Mouse (Mus musculus) forebrain, embryonic 16.5 days (tissue): ENCODE results near the gene Rnd3. TPM values are rescaled to one million over a fixed set of nuclear protein-coding genes. Genes with fewer than 3 reads are reported as not detected.
A peak's percentile ranks its signal among the peaks of the same experiment; 100 is the strongest.

Experiments
- ATAC-seq: fragments of 200-750 bp; cut with Nextera tagmentation; 2 replicates; pipeline ENCODE4 v1.8.0; 2017; ENCODE audit warnings: mild to moderate bottlenecking, moderate library complexity
- H3K27ac ChIP-seq: fragments of 300-500 bp; sonication (generic); 2 replicates; pipeline ENCODE4 v1.5.1; 2014; ENCODE audit warnings: low read length, control low read depth
- H3K27me3 ChIP-seq: fragments of 300-500 bp; sonication (generic); replicated peaks from 2 replicates; pipeline ENCODE4 v1.6.1; 2014; ENCODE audit warnings: low read length; ENCODE audit not compliant: control insufficient read depth, insufficient read depth
- H3K36me3 ChIP-seq: fragments of 300-500 bp; sonication (generic); 2 replicates; pipeline ENCODE4 v1.6.1; 2014; ENCODE audit not compliant: control insufficient read depth, insufficient read depth
- H3K4me1 ChIP-seq: fragments of 300-500 bp; sonication (generic); replicated peaks from 2 replicates; pipeline ENCODE4 v1.6.1; 2014; ENCODE audit warnings: low read length; ENCODE audit not compliant: control insufficient read depth, insufficient read depth
- H3K4me2 ChIP-seq: fragments of 300-500 bp; sonication (generic); 2 replicates; pipeline ENCODE4 v1.6.1; 2014; ENCODE audit warnings: mild to moderate bottlenecking, low read length, control low read depth
- H3K4me3 ChIP-seq: fragments of 300-500 bp; sonication (generic); replicated peaks from 2 replicates; pipeline ENCODE4 v1.5.1; 2014; ENCODE audit warnings: mild to moderate bottlenecking, low read length, control low read depth
- H3K9ac ChIP-seq: fragments of 300-500 bp; sonication (generic); replicated peaks from 2 replicates; pipeline ENCODE4 v1.6.1; 2014; ENCODE audit warnings: low read depth, low read length, control low read depth
- H3K9me3 ChIP-seq: fragments of 300-500 bp; sonication (generic); 2 replicates; pipeline ENCODE4 v1.6.1; 2016; ENCODE audit warnings: low read length; ENCODE audit not compliant: control insufficient read depth
- WGBS: fragments of 180-500 bp; shearing (Covaris S2); extraction: QIAGEN DNeasy Blood & Tissue Kit; methylation state at CpG from one replicate; pipeline ENCODE4 v1.1.7; 2014; 5-methylcytosine and 5-hydroxymethylcytosine counted together
- polyA plus RNA-seq: library from polyadenylated mRNA; unstranded; fragments of >200 nt; fragmentation: Nextera tagmentation; extraction: Ambion mirVana; gene quantifications from 2 replicates; pipeline ENCODE4 v1.2.1, GENCODE M21; 2015

Rnd3 gene
- polyA plus RNA-seq, 1 experiment from 2014 or later: 118 TPM

DNA sequence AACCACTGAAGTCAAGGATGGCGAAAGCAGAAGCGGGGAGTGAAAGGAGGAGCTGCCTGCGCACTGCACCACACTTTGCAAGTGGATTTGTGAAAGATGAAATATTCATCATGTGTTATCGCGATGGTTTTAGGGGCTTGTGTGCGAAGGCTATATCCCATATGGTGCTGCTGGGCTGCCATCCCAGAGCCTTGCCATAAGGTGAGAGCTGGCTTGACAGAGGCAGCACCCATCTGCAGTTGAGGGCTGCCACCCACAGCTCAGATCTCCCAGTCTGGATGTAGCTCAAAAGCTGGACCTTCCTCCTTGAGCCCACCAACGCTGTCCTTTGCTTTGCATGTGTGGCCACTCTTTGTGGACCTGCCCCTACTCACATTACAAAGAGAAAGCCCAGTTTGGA is 58.2 kb downstream of the Rnd3 start:
- WGBS: 41% methylated on average over 7 of the region's 7 CpGs
- no peaks in the 10 kb centered on the region for H3K27me3 ChIP-seq
- no peak overlapping the region for H3K4me2 ChIP-seq
- H3K9me3 ChIP-seq: no peaks in the 10 kb centered on the region
- peak; percentile 48 for ATAC-seq
- no peak overlapping the region for H3K9ac ChIP-seq
- H3K4me1 ChIP-seq: peaks cover 41% of the 10 kb centered on the region
- no peaks in the 10 kb centered on the region for H3K36me3 ChIP-seq
- peak overlapping the region; percentile 17; the same call in 1 of the 2 replicates for H3K27ac ChIP-seq
- no peak overlapping the region for H3K4me3 ChIP-seq

DNA sequence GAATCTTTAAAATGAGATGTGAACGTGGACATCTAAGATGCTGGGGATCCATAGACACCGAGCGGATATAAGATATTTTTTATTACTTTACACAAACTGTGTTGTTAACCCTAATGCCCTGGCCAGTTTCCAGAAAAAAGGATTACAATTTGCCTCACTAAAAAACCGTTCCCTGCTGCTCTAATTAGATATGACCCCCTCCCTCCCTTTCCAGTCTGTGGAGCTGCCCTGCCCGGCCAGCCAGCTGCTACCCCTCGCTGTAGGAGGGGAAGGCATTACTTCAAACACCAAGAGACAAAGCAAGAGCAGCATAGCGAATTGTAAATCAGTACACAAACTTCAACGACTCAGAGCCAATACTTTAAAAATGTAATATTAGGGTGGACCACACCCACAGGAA is 58.9 kb downstream of the Rnd3 start:
- 4% methylated on average over 8 of the region's 8 CpGs for WGBS
- Histone ChIP-seq H3K27me3 (no peaks in the 10 kb centered on the region), H3K4me2 (no peak overlapping the region), H3K4me3 (no peak overlapping the region), H3K36me3 (no peaks in the 10 kb centered on the region), H3K4me1 (peaks cover 44% of the 10 kb centered on the region), H3K9me3 (no peaks in the 10 kb centered on the region), H3K9ac (no peak overlapping the region), H3K27ac (peak overlapping the region; percentile 17; the same call in 1 of the 2 replicates)
- ATAC-seq: peak; percentile 39; the same call in 1 of the 2 replicates

DNA sequence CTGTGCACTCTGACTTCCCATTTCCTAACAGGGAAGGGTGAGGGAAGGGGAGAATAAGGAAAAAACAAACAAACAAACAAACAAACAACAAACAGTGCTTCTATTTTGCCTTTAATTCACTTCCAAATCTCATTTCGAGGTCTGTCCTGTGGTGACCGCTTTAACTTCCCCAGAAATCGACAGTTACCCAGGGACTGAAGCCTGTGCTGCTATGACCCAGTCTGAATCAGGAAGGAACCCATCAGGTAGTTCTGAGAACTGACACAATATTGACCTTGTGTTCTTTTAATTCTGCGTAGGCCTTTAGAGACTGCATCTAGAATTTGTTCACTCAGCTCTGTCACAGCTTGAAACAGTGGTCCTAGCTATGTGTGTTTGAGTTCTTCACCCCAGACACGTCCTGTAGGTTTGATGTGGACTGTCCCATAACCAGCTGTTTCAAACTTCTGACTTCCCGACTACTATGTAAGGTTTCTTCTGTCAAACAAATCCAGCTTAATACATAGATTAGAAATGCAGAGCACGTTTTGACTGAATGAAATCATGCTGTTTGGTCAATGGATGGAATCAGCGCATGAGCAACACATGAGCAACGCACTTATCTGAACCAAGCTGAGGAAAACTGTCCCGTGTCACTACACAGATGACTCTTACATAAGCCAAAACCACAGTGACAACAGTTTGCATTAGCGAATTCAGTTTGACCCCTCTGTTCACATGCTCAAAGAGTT is 59.9 kb downstream of the Rnd3 start:
- 71% methylated on average over 11 of the region's 11 CpGs for WGBS
- peaks cover 44% of the 10 kb centered on the region for H3K4me1 ChIP-seq
- no peaks in the 10 kb centered on the region for H3K36me3 ChIP-seq
- no peak for ATAC-seq
- peak overlapping the region; percentile 6; the same call in 1 of the 2 replicates for H3K27ac ChIP-seq
- H3K9ac ChIP-seq: no peak overlapping the region
- no peaks in the 10 kb centered on the region for H3K9me3 ChIP-seq
- no peak overlapping the region for H3K4me2 ChIP-seq
- H3K27me3 ChIP-seq: no peaks in the 10 kb centered on the region
- no peak overlapping the region for H3K4me3 ChIP-seq

DNA sequence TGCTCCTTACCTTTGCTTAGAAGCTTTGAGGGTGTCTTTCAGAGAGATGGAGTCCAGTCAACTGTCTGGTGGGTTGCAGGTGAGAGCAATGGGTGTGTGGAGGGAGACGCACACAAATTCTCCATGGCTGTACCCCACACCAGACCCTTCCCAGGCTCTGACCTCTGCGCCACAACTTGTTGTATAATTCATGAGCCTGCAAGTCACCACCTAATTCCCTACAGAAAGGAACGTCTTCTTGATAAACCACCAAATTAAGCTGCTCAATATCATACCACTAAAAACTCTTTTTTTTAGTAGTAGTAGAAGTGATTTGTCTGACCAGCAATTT is 60.8 kb downstream of the Rnd3 start:
- Histone ChIP-seq H3K27ac (peak overlapping the region; percentile 81), H3K4me1 (peaks cover 44% of the 10 kb centered on the region), H3K9ac (no peak overlapping the region), H3K27me3 (no peaks in the 10 kb centered on the region), H3K4me3 (no peak overlapping the region), H3K36me3 (no peaks in the 10 kb centered on the region), H3K4me2 (peak overlapping the region; percentile 23), H3K9me3 (no peaks in the 10 kb centered on the region)
- peak; percentile 27; the same call in 1 of the 2 replicates for ATAC-seq
- WGBS: 20% methylated on average over 3 of the region's 3 CpGs

DNA sequence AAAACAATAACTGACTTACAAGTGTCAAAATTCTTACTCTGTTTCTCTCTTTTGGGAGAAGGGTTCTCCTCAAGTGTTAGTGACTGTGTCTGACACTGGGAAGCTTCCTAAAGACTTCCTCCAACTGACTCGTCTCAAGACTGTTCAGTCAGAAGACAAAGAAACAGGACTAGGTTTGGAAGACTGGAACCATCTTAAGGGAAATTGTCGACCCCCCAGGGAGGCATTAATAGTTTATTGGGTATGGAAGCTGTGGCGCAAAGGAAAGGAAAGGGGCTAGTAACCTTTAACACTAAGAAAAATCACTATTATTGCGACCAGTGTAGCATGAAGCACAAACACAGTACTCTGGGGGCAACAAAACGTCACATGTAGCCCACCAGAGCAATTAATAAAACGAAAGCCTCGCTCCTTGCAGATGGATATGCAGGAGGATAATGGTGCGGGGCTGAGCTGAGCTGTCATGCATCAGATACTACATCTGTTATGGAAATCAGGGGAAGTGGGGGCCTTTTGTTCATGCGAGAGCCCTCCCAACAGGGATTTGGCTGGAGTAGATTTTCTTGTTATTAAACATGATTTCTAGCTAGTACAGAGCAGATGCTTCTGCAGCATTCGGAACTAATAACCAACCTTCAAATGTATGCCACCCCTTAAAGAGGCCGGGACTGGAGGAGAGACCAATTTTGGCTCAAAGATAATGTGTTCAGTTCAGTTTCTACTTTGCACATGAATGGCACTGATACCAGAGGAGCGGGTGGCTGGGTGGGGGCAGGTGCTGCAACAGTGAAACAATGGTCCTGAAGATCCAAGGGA is 61.4 kb downstream of the Rnd3 start:
- H3K4me1 ChIP-seq: peaks cover 46% of the 10 kb centered on the region

DNA sequence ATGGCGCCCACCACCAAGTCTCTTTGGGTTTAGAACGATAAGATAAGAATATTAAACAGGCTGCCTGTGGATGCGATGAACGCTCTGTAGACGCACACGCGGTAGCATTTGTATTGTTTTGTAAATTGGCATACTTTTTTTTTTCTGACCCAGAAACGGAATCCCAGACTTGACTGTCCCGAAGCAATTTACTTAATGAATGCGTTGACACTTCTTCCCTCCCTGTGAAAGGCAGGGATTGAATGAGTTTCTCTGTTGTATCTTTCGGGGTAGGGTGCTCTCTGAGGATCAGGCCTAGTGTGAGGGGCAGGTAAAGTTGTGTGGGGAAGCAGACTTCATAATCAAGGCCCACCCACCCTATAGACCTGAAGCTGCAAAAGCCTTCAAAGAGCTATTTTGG is 63.8 kb downstream of the Rnd3 start:
- H3K27me3 ChIP-seq: no peaks in the 10 kb centered on the region
- no peak overlapping the region for H3K4me2 ChIP-seq
- ATAC-seq: no peak
- H3K4me3 ChIP-seq: no peak overlapping the region
- no peak overlapping the region for H3K27ac ChIP-seq
- H3K4me1 ChIP-seq: peaks cover 43% of the 10 kb centered on the region
- no peaks in the 10 kb centered on the region for H3K36me3 ChIP-seq
- no peaks in the 10 kb centered on the region for H3K9me3 ChIP-seq
- 32% methylated on average over 11 of the region's 11 CpGs for WGBS
- no peak overlapping the region for H3K9ac ChIP-seq

More for the DNA sequence above, 61.4 kb downstream of the Rnd3 start:
- Histone ChIP-seq H3K36me3 (no peaks in the 10 kb centered on the region), H3K4me2 (peak overlapping the region; percentile 23), H3K27ac (peak overlapping the region; percentile 81), H3K27me3 (no peaks in the 10 kb centered on the region), H3K9ac (no peak overlapping the region), H3K4me3 (no peak overlapping the region), H3K9me3 (no peaks in the 10 kb centered on the region)
- 7% methylated on average over 12 of the region's 12 CpGs for WGBS
- peak; percentile 91 for ATAC-seq

DNA sequence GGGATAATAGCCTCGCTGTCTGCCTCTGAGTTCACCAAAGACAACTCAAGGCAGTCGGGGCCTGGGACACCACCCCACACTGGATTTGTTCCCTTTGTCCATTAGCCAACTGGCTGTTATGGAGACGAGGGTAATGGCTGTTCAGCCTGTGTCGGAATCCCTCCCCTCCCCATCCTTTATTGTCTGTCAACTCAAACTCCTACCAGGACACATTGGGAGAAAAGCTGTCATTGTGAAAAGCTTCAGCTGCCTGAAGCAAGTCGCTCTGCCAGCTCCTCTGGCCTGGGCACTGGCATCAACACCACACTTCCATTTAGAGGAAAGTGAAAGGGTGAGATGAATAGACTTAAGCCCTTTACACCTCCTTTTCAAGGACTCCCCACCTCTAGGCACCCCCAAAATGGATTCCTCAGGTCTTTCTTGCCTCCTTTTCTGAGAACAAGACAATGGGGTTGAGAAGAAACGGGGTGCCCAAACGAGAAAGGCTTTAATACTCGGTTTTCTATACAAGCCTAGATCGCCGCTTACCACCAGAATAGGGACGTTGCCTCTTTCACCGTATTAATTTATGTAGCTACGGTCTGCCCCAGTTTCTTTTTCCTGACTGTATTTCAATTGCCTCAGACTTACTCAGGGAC is 66.1 kb downstream of the Rnd3 start:
- ATAC-seq: peak; percentile 76
- Histone ChIP-seq H3K27me3 (no peaks in the 10 kb centered on the region), H3K36me3 (no peaks in the 10 kb centered on the region), H3K9ac (no peak overlapping the region), H3K4me1 (peaks cover 29% of the 10 kb centered on the region), H3K9me3 (no peaks in the 10 kb centered on the region), H3K4me2 (no peak overlapping the region), H3K27ac (peak overlapping the region; percentile 49), H3K4me3 (no peak overlapping the region)
- 13% methylated on average over 13 of the region's 13 CpGs for WGBS
